Mouse (Mus musculus) kidney, embryonic 16.5 days (tissue): Measurements from ENCODE around the gene Asap3. TPM values are rescaled to one million over a fixed set of nuclear protein-coding genes. Genes with fewer than 3 reads are reported as not detected.

ENCODE experiments used
- ATAC-seq: fragments of 200-750 bp; cut with Nextera tagmentation; 2 replicates; pipeline ENCODE4 v1.8.0; 2017; ENCODE audit warnings: moderate TSS enrichment; ENCODE audit not compliant: low FRiP score, low TSS enrichment
- H3K27ac ChIP-seq: fragments of 300-500 bp; sonication (generic); 2 replicates; pipeline ENCODE4 v1.5.1; 2014; ENCODE audit warnings: low read length
- H3K27me3 ChIP-seq: fragments of 300-500 bp; sonication (generic); 2 replicates; pipeline ENCODE4 v1.6.1; 2014; ENCODE audit warnings: low read length, control low read depth, mixed read lengths; ENCODE audit not compliant: insufficient read depth
- H3K36me3 ChIP-seq: fragments of 300-500 bp; sonication (generic); 2 replicates; pipeline ENCODE4 v1.6.1; 2014; ENCODE audit warnings: low read length, control low read depth, mixed read lengths; ENCODE audit not compliant: insufficient read depth
- H3K4me1 ChIP-seq: fragments of 300-500 bp; sonication (generic); 2 replicates; pipeline ENCODE4 v1.6.1; 2014; ENCODE audit warnings: low read length, control low read depth, mixed read lengths; ENCODE audit not compliant: insufficient read depth
- H3K4me2 ChIP-seq: fragments of 300-500 bp; sonication (generic); replicated peaks from 2 replicates; pipeline ENCODE4 v1.6.1; 2014; ENCODE audit warnings: low read depth, low read length
- H3K4me3 ChIP-seq: fragments of 300-500 bp; sonication (generic); 2 replicates; pipeline ENCODE4 v1.5.1; 2014; ENCODE audit warnings: mild to moderate bottlenecking, low read length
- H3K9ac ChIP-seq: fragments of 300-500 bp; sonication (generic); replicated peaks from 2 replicates; pipeline ENCODE4 v1.6.1; 2014; ENCODE audit warnings: low read length
- H3K9me3 ChIP-seq: fragments of 300-500 bp; sonication (generic); 2 replicates; pipeline ENCODE4 v1.6.1; 2016; ENCODE audit warnings: low read length, control low read depth
- WGBS: fragments of 180-500 bp; shearing (Covaris S2); extraction: QIAGEN DNeasy Blood & Tissue Kit; methylation state at CpG from one replicate; pipeline ENCODE4 v1.1.7; 2014; 5-methylcytosine and 5-hydroxymethylcytosine counted together
- polyA plus RNA-seq: library from polyadenylated mRNA; unstranded; fragments of >200 nt; fragmentation: Nextera tagmentation; extraction: Ambion mirVana; gene quantifications from 2 replicates; pipeline ENCODE4 v1.2.1, GENCODE M21; 2015

The Asap3 gene
- polyA plus RNA-seq, 1 experiment from 2014 or later, result 5.8 TPM

DNA sequence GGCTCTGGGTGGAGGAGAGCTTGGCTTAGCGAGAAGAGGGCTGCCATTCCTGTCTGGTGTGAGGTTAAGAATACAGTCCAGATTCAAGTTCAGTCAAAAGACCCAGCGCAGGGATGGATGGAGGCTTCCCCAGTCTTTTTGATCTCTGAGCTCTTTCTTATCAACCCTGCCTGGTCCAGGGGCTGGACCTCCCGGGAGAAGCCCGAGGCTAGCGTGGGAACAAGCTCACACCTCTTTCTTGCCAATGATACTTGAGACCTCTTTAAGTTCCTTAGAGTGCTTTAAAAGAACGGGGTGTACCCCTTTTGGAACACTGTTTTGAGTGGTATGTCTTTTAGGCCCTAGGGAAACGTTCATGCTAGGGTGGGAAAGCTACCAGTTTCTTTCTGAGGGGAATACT lies 11.1 kb upstream of the Asap3 start:
- Histone ChIP-seq H3K4me2 (no peak overlapping the region), H3K36me3 (peaks cover 7% of the 10 kb centered on the region), H3K4me3 (no peak overlapping the region), H3K9me3 (no peaks in the 10 kb centered on the region), H3K9ac (no peak overlapping the region), H3K27ac (no peak overlapping the region), H3K27me3 (no peaks in the 10 kb centered on the region), H3K4me1 (no peaks in the 10 kb centered on the region)
- ATAC-seq, result no peak
- 48% methylated on average over 7 of the region's 7 CpGs for WGBS

- no peak overlapping the region for H3K27ac ChIP-seq
- H3K9ac ChIP-seq, result no peak overlapping the region
- 66% methylated on average over 9 of the region's 9 CpGs for WGBS
- no peaks in the 10 kb centered on the region for H3K4me1 ChIP-seq
- ATAC-seq, result no peak
- no peak overlapping the region for H3K4me3 ChIP-seq
- H3K27me3 ChIP-seq, result no peaks in the 10 kb centered on the region
- no peak overlapping the region for H3K4me2 ChIP-seq
- no peaks in the 10 kb centered on the region for H3K9me3 ChIP-seq
- peaks cover 7% of the 10 kb centered on the region for H3K36me3 ChIP-seq
Measured at GRCm38 (mm10) chr4:136195629-136196028, 10.5 kb upstream of the Asap3 start.

GRCm38 (mm10) chr4:136196201-136196600 lies 10.0 kb upstream of the Asap3 start:
- H3K4me2 ChIP-seq, result no peak overlapping the region
- no peak overlapping the region for H3K27ac ChIP-seq
- H3K9ac ChIP-seq, result no peak overlapping the region
- H3K4me3 ChIP-seq, result no peak overlapping the region
- no peak for ATAC-seq
- 69% methylated on average over 10 of the region's 10 CpGs for WGBS
- H3K36me3 ChIP-seq, result peaks cover 7% of the 10 kb centered on the region
- H3K9me3 ChIP-seq, result no peaks in the 10 kb centered on the region
- H3K27me3 ChIP-seq, result no peaks in the 10 kb centered on the region
- H3K4me1 ChIP-seq, result no peaks in the 10 kb centered on the region

- Histone ChIP-seq H3K4me3 (no peak overlapping the region), H3K27me3 (no peaks in the 10 kb centered on the region), H3K9me3 (no peaks in the 10 kb centered on the region), H3K36me3 (peaks cover 4% of the 10 kb centered on the region; the same call in 1 of the 2 replicates), H3K9ac (no peak overlapping the region), H3K27ac (no peak overlapping the region), H3K4me2 (no peak overlapping the region), H3K4me1 (peaks cover 3% of the 10 kb centered on the region; the same call in 1 of the 2 replicates)
- 78% methylated on average over 7 of the region's 7 CpGs for WGBS
- ATAC-seq, result no peak
Measured at GRCm38 (mm10) chr4:136198846-136199245, 7.3 kb upstream of the Asap3 start.

DNA sequence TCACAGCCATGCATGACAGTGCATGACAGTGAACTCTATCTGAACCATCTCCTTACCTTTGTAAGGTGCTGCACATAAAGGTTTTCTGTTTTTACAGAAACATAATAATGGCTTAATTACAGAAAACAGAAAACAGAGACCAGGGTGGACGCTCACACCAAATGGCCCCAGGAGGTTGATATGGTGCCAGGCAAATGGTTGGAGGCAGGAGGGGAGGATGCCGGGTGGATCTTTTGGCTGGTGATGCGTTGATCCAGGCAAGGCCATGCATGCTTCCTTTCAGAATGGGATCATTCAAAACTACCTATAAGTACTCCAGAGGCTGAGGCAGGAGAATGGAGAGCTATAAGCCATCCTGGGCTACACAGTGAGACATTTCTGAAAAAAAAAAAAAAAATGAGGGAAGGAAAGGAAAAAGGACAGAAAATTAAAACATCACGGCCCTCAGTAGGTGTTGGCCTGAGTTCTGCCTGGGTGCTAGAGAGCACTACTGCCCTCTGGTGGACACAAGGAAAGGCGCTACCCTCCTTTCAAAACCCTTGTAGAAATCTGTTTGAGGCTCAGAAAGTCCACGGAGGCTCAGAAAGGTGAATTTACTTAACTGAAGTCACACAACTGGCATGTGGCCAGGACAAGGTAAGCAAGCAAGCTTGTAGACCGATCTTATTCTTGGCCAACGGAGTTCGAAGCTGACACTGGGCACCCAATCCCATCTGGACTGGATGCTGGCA lies 6.4 kb upstream of the Asap3 start:
- 30% methylated on average over 9 of the region's 9 CpGs for WGBS
- peaks cover 3% of the 10 kb centered on the region; the same call in 1 of the 2 replicates for H3K4me1 ChIP-seq
- no peaks in the 10 kb centered on the region for H3K27me3 ChIP-seq
- 0 out of 2 replicates have a peak, but pooled peaks have one; percentile 12 for ATAC-seq
- H3K36me3 ChIP-seq, result no peaks in the 10 kb centered on the region
- no peak overlapping the region for H3K27ac ChIP-seq
- H3K9ac ChIP-seq, result no peak overlapping the region
- no peak overlapping the region for H3K4me3 ChIP-seq
- no peak overlapping the region for H3K4me2 ChIP-seq
- no peaks in the 10 kb centered on the region for H3K9me3 ChIP-seq

DNA sequence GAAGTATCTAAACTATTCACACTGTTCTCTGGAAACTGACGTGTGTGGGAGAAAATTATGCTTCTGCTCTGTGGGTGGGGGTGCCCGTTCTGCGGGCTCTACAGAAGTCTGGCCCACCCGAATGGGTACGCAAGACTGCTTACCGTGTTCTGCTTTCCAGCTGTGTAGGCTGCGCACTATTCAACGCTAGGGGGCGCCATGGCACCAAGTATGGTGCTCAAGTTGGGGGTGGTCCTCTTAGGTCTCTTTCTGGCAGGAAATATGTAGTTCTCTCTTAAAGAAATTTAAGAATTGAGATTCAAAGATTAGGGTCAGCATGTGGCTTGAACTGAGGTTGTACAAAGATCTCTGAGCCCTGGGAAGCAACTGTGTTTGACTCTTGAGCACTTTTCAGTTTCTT lies 3.7 kb upstream of the Asap3 start:
- H3K4me3 ChIP-seq, result no peak overlapping the region
- no peaks in the 10 kb centered on the region for H3K9me3 ChIP-seq
- H3K4me2 ChIP-seq, result no peak overlapping the region
- peaks cover 15% of the 10 kb centered on the region for H3K4me1 ChIP-seq
- H3K9ac ChIP-seq, result no peak overlapping the region
- 4% methylated on average over 9 of the region's 9 CpGs for WGBS
- no peaks in the 10 kb centered on the region; the same call in 1 of the 2 replicates for H3K27me3 ChIP-seq
- ATAC-seq, result no peak
- H3K27ac ChIP-seq, result no peak overlapping the region
- no peaks in the 10 kb centered on the region for H3K36me3 ChIP-seq

DNA sequence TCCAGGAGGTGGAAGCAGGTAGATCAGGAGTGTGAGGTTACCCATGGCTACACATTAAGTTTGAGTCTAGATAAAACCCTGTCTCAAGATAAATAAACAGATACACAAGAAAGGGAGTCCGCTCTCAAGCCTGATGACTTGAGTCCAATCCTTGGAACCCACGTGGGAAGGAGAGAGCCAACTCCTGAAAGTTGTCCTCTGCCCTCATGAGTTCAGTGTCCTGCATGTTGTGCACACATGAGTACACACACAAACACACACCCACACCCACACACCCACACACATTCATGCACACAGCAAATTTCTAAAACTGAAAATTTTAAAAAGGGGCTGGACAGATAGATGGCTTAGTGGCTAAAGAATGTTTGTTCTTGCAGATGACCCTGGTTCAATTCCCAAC lies 1.4 kb upstream of the Asap3 start:
- H3K27ac ChIP-seq, result no peak overlapping the region
- no peak overlapping the region for H3K4me3 ChIP-seq
- 68% methylated on average over 2 of the region's 2 CpGs for WGBS
- peaks cover 16% of the 10 kb centered on the region for H3K4me1 ChIP-seq
- no peak overlapping the region for H3K9ac ChIP-seq
- H3K36me3 ChIP-seq, result no peaks in the 10 kb centered on the region
- H3K27me3 ChIP-seq, result no peaks in the 10 kb centered on the region; the same call in 1 of the 2 replicates
- no peaks in the 10 kb centered on the region for H3K9me3 ChIP-seq
- no peak overlapping the region for H3K4me2 ChIP-seq
- ATAC-seq, result no peak

DNA sequence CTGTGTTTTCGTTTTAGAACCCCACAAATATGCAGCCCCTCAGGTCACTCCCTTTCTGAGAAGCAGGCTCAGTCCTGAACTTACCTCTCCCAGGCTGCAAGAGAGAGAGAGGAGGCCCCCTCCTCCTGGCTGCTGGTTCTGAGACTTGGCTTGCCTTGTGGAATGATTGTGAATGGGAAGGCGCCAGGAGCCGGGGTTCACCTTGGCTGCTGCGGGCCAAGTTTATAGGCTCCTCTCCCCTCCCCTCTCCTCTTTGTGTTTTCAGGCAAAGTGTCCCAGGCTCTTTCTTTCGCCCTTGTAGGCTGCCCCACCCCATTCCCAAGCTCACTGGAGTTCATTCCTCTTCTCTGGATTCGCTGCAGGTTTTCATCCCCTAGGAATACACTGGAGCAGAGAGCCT lies 778 bp downstream of the Asap3 start:
- no peak for ATAC-seq
- H3K27ac ChIP-seq, result no peak overlapping the region

GRCm38 (mm10) chr4:136210931-136211330 lies 4.8 kb downstream of the Asap3 start:
- Histone ChIP-seq H3K4me1 (peaks cover 14% of the 10 kb centered on the region), H3K4me2 (no peak overlapping the region), H3K9ac (no peak overlapping the region), H3K9me3 (no peaks in the 10 kb centered on the region), H3K4me3 (no peak overlapping the region), H3K36me3 (no peaks in the 10 kb centered on the region), H3K27me3 (no peaks in the 10 kb centered on the region; the same call in 1 of the 2 replicates), H3K27ac (no peak overlapping the region)
- ATAC-seq, result no peak
- WGBS, result 64% methylated on average over 9 of the region's 9 CpGs

More for the DNA sequence above, 778 bp downstream of the Asap3 start:
- Histone ChIP-seq H3K9ac (peak overlapping the region; percentile 71), H3K4me2 (peak overlapping the region; percentile 96), H3K4me1 (peaks cover 16% of the 10 kb centered on the region), H3K27me3 (no peaks in the 10 kb centered on the region; the same call in 1 of the 2 replicates), H3K36me3 (no peaks in the 10 kb centered on the region), H3K4me3 (peak overlapping the region; percentile 65), H3K9me3 (no peaks in the 10 kb centered on the region)
- 8% methylated on average over 6 of the region's 6 CpGs for WGBS

DNA sequence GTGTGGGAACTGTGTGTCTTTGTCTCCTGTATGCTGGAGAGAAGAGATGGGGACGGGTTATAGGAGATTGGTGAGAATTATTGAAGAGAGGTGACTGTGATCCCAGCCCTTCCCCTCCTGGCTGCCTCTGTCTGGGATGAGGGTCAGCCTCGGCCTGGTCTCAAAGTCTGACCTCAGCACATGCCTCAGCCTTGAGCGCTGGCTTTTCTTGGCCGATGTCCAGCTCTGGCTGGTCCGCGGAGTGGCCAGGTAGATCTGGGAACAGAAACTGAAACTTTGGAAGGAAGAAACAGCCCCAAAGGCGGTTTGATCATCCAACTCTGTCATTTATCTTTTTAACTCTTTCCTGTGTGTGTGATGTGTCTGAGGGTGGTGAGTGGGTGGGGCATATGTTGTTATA lies 7.5 kb downstream of the Asap3 start:
- no peak overlapping the region for H3K4me2 ChIP-seq
- no peak overlapping the region for H3K9ac ChIP-seq
- no peaks in the 10 kb centered on the region for H3K27me3 ChIP-seq
- ATAC-seq, result peak; percentile 62
- no peaks in the 10 kb centered on the region for H3K36me3 ChIP-seq
- no peak overlapping the region for H3K4me3 ChIP-seq
- H3K27ac ChIP-seq, result no peak overlapping the region
- no peaks in the 10 kb centered on the region for H3K9me3 ChIP-seq
- peaks cover 10% of the 10 kb centered on the region for H3K4me1 ChIP-seq
- 42% methylated on average over 7 of the region's 7 CpGs for WGBS
